Mouse (Mus musculus) thymus, postnatal 25 days (tissue): Measurements from ENCODE around the gene Olfr1450.
"Not testable (repeated sequence)": the region's sequence is repeated elsewhere in the genome, so short reads cannot be mapped to it uniquely, and the experiment has no call there.

Source experiments
- DNase-seq: peaks from one replicate; pipeline ENCODE4 v3.0.0; 2022

The Olfr1450 gene

DNA sequence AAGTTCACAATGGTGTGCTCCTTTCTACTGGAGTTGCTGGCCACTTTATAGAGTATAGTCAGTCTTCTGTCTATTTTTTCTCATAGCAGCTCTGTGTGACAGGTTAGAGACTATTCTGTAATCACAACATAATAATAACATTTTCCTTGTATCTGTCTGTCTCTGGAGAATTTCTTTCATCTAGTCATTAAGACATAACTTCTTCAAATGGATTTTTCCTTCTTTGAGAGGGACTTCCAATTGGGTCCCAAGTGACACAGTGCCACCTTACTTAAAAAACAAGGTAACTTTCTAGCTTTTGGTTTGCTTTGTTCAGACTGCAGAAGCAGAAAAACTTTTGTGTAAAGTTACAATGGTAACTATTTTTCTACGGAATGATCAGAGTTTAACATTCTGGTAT is at the start of gene Olfr1450:
Gene Olfr1450, plus strand, starts transcription at position 301 of the 400 bp plus-strand sequence.
- DNase-seq = no peak

DNA sequence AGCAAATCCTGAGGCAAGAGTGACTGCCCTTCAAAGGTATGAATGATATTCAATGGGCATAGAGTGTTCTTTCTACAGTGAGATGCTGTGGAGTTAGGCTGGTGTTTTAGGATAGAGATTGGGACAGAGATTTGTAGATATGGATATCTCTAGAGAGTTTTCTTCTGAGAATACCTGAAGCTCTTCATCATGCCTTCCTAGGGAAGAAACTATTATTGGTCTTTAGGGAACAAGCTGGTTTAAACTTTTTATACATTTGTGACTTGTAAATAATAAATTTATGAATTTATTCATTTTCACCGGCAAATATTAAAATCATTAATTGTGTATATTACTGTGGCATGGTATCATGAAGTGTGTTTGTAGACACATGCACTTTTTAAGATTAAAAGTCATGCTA is 46.4 kb upstream of the Olfr1450 start, which contains the start of gene Olfr1447:
Gene Olfr1447, minus strand, starts transcription at position 101 of the 400 bp plus-strand sequence.
- no peak for DNase-seq

DNA sequence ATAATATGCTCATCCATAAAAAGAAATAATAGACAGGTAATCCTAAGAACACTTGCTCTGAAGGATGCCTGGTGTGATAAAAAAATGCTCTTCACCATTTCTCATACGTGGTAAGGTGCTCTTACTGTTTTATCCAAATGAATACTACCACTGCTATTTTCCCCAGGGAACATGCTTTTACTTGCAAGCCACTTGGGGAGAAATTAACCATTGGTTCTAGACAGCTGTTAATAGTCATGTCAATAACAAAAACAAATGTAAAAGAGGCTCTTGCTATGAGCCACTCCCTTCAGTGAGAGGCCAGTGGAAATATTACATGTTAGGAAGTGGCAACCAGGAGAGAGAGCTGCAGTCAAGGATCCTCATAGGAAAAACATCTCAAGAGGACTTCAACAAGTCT is 25.7 kb upstream of the Olfr1450 start, which contains the start of gene Olfr1448:
Gene Olfr1448, minus strand, starts transcription at position 101 of the 400 bp plus-strand sequence.
- no peak for DNase-seq

DNA sequence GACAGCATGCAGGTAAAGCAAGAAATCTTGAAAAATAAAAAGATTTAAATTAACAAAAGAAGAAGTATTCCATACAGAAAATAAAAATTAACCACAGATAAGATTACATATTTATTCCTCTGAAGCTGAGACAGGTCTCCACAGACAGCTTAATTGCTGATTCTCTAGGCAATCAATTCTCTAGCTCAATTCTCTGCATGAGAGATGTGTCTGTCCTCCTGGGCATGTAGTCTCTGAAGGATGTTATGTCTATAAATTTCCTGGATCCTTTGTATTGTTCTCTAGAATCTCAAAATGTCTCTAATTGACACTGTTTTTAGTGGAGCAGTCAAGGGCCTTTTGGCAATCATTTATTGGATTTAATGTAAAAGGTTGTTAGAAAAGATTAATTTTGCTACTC is 19.5 kb upstream of the Olfr1450 start, which contains the start of gene Olfr1449:
Gene Olfr1449, plus strand, starts transcription at position 301 of the 400 bp plus-strand sequence.
- DNase-seq = no peak

DNA sequence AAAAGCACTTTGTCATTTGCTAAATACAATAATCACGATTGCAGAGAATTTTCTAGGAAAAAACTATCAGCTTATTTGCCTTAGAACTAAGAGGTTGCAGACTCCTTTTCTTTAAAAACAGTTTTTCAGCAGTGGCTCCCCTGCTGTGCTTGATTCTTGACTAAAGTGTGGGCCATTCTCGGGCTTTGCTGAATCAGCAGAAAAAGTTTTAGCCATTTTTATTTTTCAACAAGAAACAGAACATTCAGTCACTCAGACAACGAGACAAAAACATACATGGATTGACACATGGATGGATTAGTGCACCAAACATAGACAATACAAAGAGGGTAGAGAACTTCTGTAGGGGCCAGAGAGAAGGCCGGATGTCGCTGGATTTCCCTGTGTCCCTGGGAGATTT is 20.0 kb downstream of the Olfr1450 start:
- not testable (repeated sequence) for DNase-seq

DNA sequence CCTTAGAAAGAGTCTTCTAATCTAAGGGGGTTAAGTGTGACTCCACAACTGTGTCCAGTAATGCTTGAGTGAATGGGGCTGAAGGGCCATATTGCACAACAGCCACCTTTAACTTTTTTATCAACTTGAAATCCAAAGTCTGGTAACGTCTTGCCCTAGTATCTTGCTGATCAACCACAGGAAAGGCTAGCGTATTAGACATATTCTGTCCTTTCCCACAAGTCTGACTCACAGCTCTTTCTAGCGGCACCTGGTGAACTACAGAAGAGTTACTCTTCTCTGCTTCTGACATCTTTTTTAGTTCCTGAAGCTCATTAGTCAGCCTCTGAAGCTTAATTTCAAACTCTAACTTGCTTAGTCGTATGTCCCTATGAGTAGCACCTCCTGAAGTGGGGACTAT is 42.3 kb downstream of the Olfr1450 start:
- DNase-seq = not testable (repeated sequence)

DNA sequence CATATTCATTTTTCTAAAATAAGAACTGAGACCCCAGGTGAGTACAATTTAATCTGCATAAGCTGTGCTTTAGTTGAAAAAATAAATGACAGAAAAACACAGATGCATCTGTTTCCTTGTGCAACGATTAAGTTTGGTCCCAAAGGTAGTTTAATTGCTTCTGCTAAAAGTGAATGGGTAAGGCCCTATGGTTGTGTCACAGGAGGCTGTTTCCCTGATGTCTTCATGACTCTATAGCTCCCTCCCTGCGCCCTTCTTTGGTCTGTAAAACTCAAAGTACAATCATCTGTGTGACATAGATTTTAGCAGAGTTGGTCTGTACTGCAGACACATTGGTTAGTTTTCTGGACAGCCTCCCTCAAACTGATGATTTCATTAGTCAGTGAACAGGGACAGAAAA is 44.7 kb downstream of the Olfr1450 start, which contains the start of gene Olfr1451:
Gene Olfr1451, plus strand, starts transcription at position 301 of the 400 bp plus-strand sequence.
- DNase-seq = no peak
